Mouse (Mus musculus) MEL (cell line): ENCODE data around the gene Gm28042.

Experiments
- CTCF ChIP-seq, 3 experiments: IDR thresholded peaks in 2 of 3; conservative IDR thresholded peaks in 1 of 3; 2 replicates each; pipeline ENCODE4 v1.5.1; 2011 to 2012; ENCODE audit warnings: low read length in 3 of 3, low read depth in 2 of 3, mild to moderate bottlenecking in 2 of 3, improper control_type of control experiment in 1 of 3, inconsistent platforms in 1 of 3, mixed read lengths in 1 of 3, moderate library complexity in 1 of 3; ENCODE audit not compliant: control insufficient read depth in 1 of 3, insufficient read depth in 1 of 3, poor library complexity in 1 of 3, severe bottlenecking in 1 of 3
- EP300 ChIP-seq, 2 experiments: IDR thresholded peaks; 2 replicates each; pipeline ENCODE4 v1.6.1; 2011; ENCODE audit warnings: improper control_type of control experiment in 2 of 2, low read length in 2 of 2, low read depth in 1 of 2, mild to moderate bottlenecking in 1 of 2
- RCOR1 ChIP-seq: IDR thresholded peaks from 2 replicates; pipeline ENCODE4 v1.6.1; 2012; ENCODE audit warnings: low read depth, mild to moderate bottlenecking, inconsistent platforms, low read length, improper control_type of control experiment

DNA sequence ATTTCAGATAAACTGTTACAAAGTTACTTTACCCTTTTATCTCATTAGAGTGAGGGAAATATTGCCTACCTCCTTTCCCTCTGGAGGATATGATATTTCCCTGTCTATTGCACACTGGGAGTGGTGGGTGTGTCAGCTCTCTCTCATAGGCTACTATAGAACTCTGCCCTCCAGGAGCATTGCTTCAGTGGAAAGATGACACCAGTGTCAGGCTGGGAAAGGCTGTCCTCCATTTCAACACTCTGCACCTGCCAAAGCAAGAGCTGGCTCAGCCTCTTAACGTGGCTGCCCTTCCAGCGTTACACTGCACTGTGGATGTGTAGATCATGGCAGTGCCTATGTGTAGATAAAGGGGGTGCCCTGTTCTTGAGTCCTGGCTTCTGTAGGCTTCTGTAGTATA lies 34.9 kb upstream of the Gm28042 start:
- TF ChIP-seq EP300 (IDR thresholded peaks at IDR 0.05; ENCODE audit: low read depth in 1 of 2, low read length in 2 of 2): no peak
- no peak for TF ChIP-seq CTCF (IDR thresholded peaks at IDR 0.05 in 2 of 3, conservative IDR thresholded peaks at IDR 0.05 in 1 of 3; ENCODE audit: control insufficient read depth in 1 of 3, insufficient read depth in 1 of 3, low read depth in 2 of 3, low read length in 3 of 3, poor library complexity in 1 of 3, severe bottlenecking in 1 of 3)
- TF ChIP-seq RCOR1: no peak
